ENCODE assay signal across 11 mouse cellular contexts in the genomic region with DNA sequence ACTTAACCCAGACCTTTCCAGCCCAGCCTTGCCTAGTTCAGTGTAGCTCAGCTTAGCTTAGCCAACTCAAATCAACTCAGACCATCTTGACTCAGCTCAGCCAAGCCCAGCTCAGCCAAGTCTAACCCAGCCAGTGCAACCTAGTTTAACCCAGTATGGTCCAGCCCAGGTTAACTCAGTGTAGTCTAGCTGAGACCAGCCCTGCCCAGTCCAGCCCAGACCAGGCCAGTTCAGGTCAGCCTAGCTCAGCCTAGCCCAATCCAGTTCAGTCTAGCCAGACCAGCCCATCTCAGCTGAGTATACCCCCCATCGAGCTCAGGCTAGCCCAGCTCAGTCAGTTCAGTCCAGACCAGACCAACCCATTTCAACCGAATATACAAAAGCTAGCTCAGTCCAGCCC.
A peak's percentile ranks its signal among the peaks of the same experiment; 100 is the strongest.
DNase-seq lines count a peak whose midpoint lies in the region; ATAC-seq and TF ChIP-seq lines count a peak whose summit lies in the region.
"Had no signal": no experiment of that assay in that cellular context is flagged by ENCODE, and none has a peak within 500 bp of the region (broad histone marks: within the 10 kb centered on the region; RNA-seq: fewer than 3 reads in every experiment).

No protein-coding gene starts in this region.

- no peak overlapping the region for H3K9ac ChIP-seq in heart, embryonic 12.5 days
- no peak overlapping the region for H3K9ac ChIP-seq in heart, adult 2 months (ENCODE audit: low read depth, low read length)
- no peak overlapping the region for H3K9ac ChIP-seq in lung, embryonic 16.5 days (ENCODE audit: low read length)
- no peak overlapping the region for H3K9ac ChIP-seq in intestine, embryonic 16.5 days (ENCODE audit: low read depth, low read length)
- no peak overlapping the region for H3K9ac ChIP-seq in stomach, embryonic 15.5 days

- no peaks in the 10 kb centered on the region for H3K4me1 ChIP-seq in heart, embryonic 12.5 days (replicated peaks)
- H3K4me1 ChIP-seq in heart, adult 2 months (ENCODE audit: control insufficient read depth, insufficient read depth, low read length), result no peaks in the 10 kb centered on the region
- H3K4me1 ChIP-seq in lung, embryonic 16.5 days (replicated peaks; ENCODE audit: control insufficient read depth, insufficient read depth, low read length), result no peaks in the 10 kb centered on the region
- no peaks in the 10 kb centered on the region for H3K4me1 ChIP-seq in intestine, embryonic 16.5 days (ENCODE audit: control insufficient read depth, insufficient read depth, low read length)
- H3K4me1 ChIP-seq in stomach, embryonic 15.5 days, result no peaks in the 10 kb centered on the region

- no peaks in the 10 kb centered on the region for H3K79me2 ChIP-seq in heart, adult 2 months (replicated peaks; ENCODE audit: control insufficient read depth, insufficient read depth, low read length)

- no peak for TF ChIP-seq EP300 in heart, adult 2 months (IDR thresholded peaks at IDR 0.05; ENCODE audit: insufficient read depth, low read depth, low read length)

- peak; percentile 31; the same call in 1 of the 2 replicates for ATAC-seq in heart, embryonic 12.5 days (ENCODE audit: insufficient number of reproducible peaks, low FRiP score)
- peak; percentile 41 for ATAC-seq in lung, embryonic 16.5 days (ENCODE audit: low read depth)
- peak; percentile 38; the same call in 1 of the 2 replicates for ATAC-seq in intestine, embryonic 16.5 days
- 0 out of 2 replicates have a peak, but pooled peaks have one; percentile 8 for ATAC-seq in stomach, embryonic 15.5 days (ENCODE audit: insufficient read depth, low FRiP score, low read depth)

- H3K27me3 ChIP-seq in heart, embryonic 12.5 days (replicated peaks), result no peaks in the 10 kb centered on the region
- no peaks in the 10 kb centered on the region for H3K27me3 ChIP-seq in heart, adult 2 months (ENCODE audit: control insufficient read depth, insufficient read depth, low read length)
- H3K27me3 ChIP-seq in lung, embryonic 16.5 days (ENCODE audit: control insufficient read depth, insufficient read depth, low read depth, low read length), result no peaks in the 10 kb centered on the region
- H3K27me3 ChIP-seq in intestine, embryonic 16.5 days (replicated peaks; ENCODE audit: control insufficient read depth, insufficient read depth, low read length), result no peaks in the 10 kb centered on the region
- no peaks in the 10 kb centered on the region for H3K27me3 ChIP-seq in stomach, embryonic 15.5 days (replicated peaks)

- WGBS in heart, embryonic 12.5 days, result 75% methylated on average over 2 of the region's 2 CpGs
- 70% methylated on average over 2 of the region's 2 CpGs for WGBS in heart, adult 2 months
- 68% methylated on average over 2 of the region's 2 CpGs for WGBS in lung, embryonic 16.5 days
- WGBS in intestine, embryonic 16.5 days, result 81% methylated on average over 2 of the region's 2 CpGs
- WGBS in stomach, embryonic 15.5 days, result 71% methylated on average over 2 of the region's 2 CpGs

- DNase-seq in heart, adult 2 months, result no peak
- DNase-seq in lung, postnatal 25 days (ENCODE audit: low spot score), result no peak
- no peak for DNase-seq in left cerebral cortex, adult 2 months (ENCODE audit: extremely low spot score in 1 of 2, low spot score in 2 of 2)
- DNase-seq in frontal cortex, postnatal 14 days (ENCODE audit: low spot score in 2 of 2), result no peak
- DNase-seq: adrenal gland, adult 8-10 months; cerebellum, adult 18-20 months; kidney, postnatal 4 days had no signal

- H3K27ac ChIP-seq in heart, embryonic 12.5 days (ENCODE audit: poor library complexity, severe bottlenecking), result no peak overlapping the region
- no peak overlapping the region for H3K27ac ChIP-seq in heart, adult 2 months
- H3K27ac ChIP-seq in lung, embryonic 16.5 days (ENCODE audit: low read length), result no peak overlapping the region
- no peak overlapping the region for H3K27ac ChIP-seq in intestine, embryonic 16.5 days (ENCODE audit: low read length)
- no peak overlapping the region for H3K27ac ChIP-seq in stomach, embryonic 15.5 days
- no peak overlapping the region for H3K27ac ChIP-seq in left cerebral cortex, adult 2 months

- intact Hi-C loops in heart, adult 2 months (cut with DNase I), result no loop called here
- intact Hi-C loops in left cerebral cortex, adult 2 months (cut with DNase I), result no loop called here

- no peaks in the 10 kb centered on the region for H3K36me3 ChIP-seq in heart, embryonic 12.5 days
- H3K36me3 ChIP-seq in heart, adult 2 months (ENCODE audit: control insufficient read depth, insufficient read depth, low read length), result no peaks in the 10 kb centered on the region
- H3K36me3 ChIP-seq in lung, embryonic 16.5 days (ENCODE audit: control insufficient read depth, insufficient read depth, low read length), result no peaks in the 10 kb centered on the region
- H3K36me3 ChIP-seq in intestine, embryonic 16.5 days (ENCODE audit: control insufficient read depth, insufficient read depth, low read length), result no peaks in the 10 kb centered on the region
- no peaks in the 10 kb centered on the region for H3K36me3 ChIP-seq in stomach, embryonic 15.5 days

- no peak for TF ChIP-seq POLR2A in heart, adult 2 months (IDR thresholded peaks at IDR 0.05; ENCODE audit: insufficient read depth, low read depth, low read length)

- no peaks in the 10 kb centered on the region for H3K9me3 ChIP-seq in heart, embryonic 12.5 days (replicated peaks)
- no peaks in the 10 kb centered on the region for H3K9me3 ChIP-seq in lung, embryonic 16.5 days (ENCODE audit: control insufficient read depth, low read length)
- H3K9me3 ChIP-seq in intestine, embryonic 16.5 days (ENCODE audit: control insufficient read depth, low read length), result no peaks in the 10 kb centered on the region
- H3K9me3 ChIP-seq in stomach, embryonic 15.5 days, result no peaks in the 10 kb centered on the region

- no peak overlapping the region for H3K4me2 ChIP-seq in heart, embryonic 12.5 days
- no peak overlapping the region for H3K4me2 ChIP-seq in lung, embryonic 16.5 days (ENCODE audit: low read depth, low read length)
- no peak overlapping the region for H3K4me2 ChIP-seq in intestine, embryonic 16.5 days (ENCODE audit: low read depth, low read length)
- H3K4me2 ChIP-seq in stomach, embryonic 15.5 days, result no peak overlapping the region

- H3K4me3 ChIP-seq in heart, embryonic 12.5 days, result no peak overlapping the region
- H3K4me3 ChIP-seq in heart, adult 2 months, result no peak overlapping the region
- no peak overlapping the region for H3K4me3 ChIP-seq in lung, embryonic 16.5 days (ENCODE audit: low read length)
- H3K4me3 ChIP-seq in intestine, embryonic 16.5 days (ENCODE audit: low read length), result no peak overlapping the region
- no peak overlapping the region for H3K4me3 ChIP-seq in stomach, embryonic 15.5 days (replicated peaks)
- H3K4me3 ChIP-seq in left cerebral cortex, adult 2 months, result no peak overlapping the region

- TF ChIP-seq CTCF in heart, adult 2 months (IDR thresholded peaks at IDR 0.05), result no peak
- no peak for TF ChIP-seq CTCF in left cerebral cortex, adult 2 months (IDR thresholded peaks at IDR 0.05)
